Mouse (Mus musculus): Measurements from ENCODE around the gene Tbc1d2.
A peak's percentile ranks its signal among the peaks of the same experiment; 100 is the strongest.

The Tbc1d2 gene

GRCm38 (mm10) chr4:46675992-46676391 lies 26.0 kb upstream of the Tbc1d2 start:
- H3K4me3 ChIP-seq (replicated peaks; ENCODE audit: low read length): no peak overlapping the region
- peaks cover 21% of the 10 kb centered on the region for H3K27me3 ChIP-seq (ENCODE audit: insufficient read depth, low read length)
- no peak for TF ChIP-seq NANOG (IDR thresholded peaks at IDR 0.05; ENCODE audit: borderline replicate concordance, low read length)
- no peaks in the 10 kb centered on the region for H3K36me3 ChIP-seq (ENCODE audit: insufficient read depth, low read length)
- H3K4me1 ChIP-seq (replicated peaks; ENCODE audit: low read depth, low read length): peaks cover 19% of the 10 kb centered on the region
- H3K9me3 ChIP-seq (ENCODE audit: low read length): no peaks in the 10 kb centered on the region

- Histone ChIP-seq H3K4me3 (replicated peaks; ENCODE audit: low read length) (no peak overlapping the region), H3K9me3 (ENCODE audit: low read length) (no peaks in the 10 kb centered on the region), H3K4me1 (replicated peaks; ENCODE audit: low read depth, low read length) (peaks cover 19% of the 10 kb centered on the region), H3K27me3 (ENCODE audit: insufficient read depth, low read length) (peaks cover 21% of the 10 kb centered on the region), H3K36me3 (ENCODE audit: insufficient read depth, low read length) (no peaks in the 10 kb centered on the region)
- no peak for TF ChIP-seq CTCF (conservative IDR thresholded peaks at IDR 0.05; ENCODE audit: low read length)
- no peak for TF ChIP-seq POU5F1 (IDR thresholded peaks at IDR 0.05; ENCODE audit: borderline replicate concordance, low read length)
- TF ChIP-seq NANOG (IDR thresholded peaks at IDR 0.05; ENCODE audit: borderline replicate concordance, low read length): no peak
These were observed 25.3 kb upstream of the Tbc1d2 start for GRCm38 (mm10) chr4:46675272-46675785.

GRCm38 (mm10) chr4:46668620-46669019 lies 18.6 kb upstream of the Tbc1d2 start:
- H3K27me3 ChIP-seq (ENCODE audit: insufficient read depth, low read length): 0 out of 2 replicates have a peak, but pooled peaks cover under 1% of the 10 kb centered on the region
- H3K4me1 ChIP-seq (replicated peaks; ENCODE audit: low read depth, low read length): peaks cover 36% of the 10 kb centered on the region
- TF ChIP-seq CTCF (conservative IDR thresholded peaks at IDR 0.05; ENCODE audit: low read length) (no peak), NANOG (IDR thresholded peaks at IDR 0.05; ENCODE audit: borderline replicate concordance, low read length) (no peak), POU5F1 (IDR thresholded peaks at IDR 0.05; ENCODE audit: borderline replicate concordance, low read length) (no peak)
- peaks cover 36% of the 10 kb centered on the region for H3K9me3 ChIP-seq (ENCODE audit: low read length)
- H3K4me3 ChIP-seq (replicated peaks; ENCODE audit: low read length): no peak overlapping the region
- H3K36me3 ChIP-seq (ENCODE audit: insufficient read depth, low read length): no peaks in the 10 kb centered on the region

- Histone ChIP-seq H3K4me1 (replicated peaks; ENCODE audit: low read depth, low read length) (peaks cover 53% of the 10 kb centered on the region), H3K4me3 (replicated peaks; ENCODE audit: low read length) (no peak overlapping the region; the same call in 1 of the 2 replicates), H3K27me3 (ENCODE audit: insufficient read depth, low read length) (0 out of 2 replicates have a peak, but pooled peaks cover 3% of the 10 kb centered on the region), H3K36me3 (ENCODE audit: insufficient read depth, low read length) (no peaks in the 10 kb centered on the region), H3K9me3 (ENCODE audit: low read length) (peaks cover 36% of the 10 kb centered on the region)
- TF ChIP-seq POU5F1 (IDR thresholded peaks at IDR 0.05; ENCODE audit: borderline replicate concordance, low read length) (no peak), CTCF (conservative IDR thresholded peaks at IDR 0.05; ENCODE audit: low read length) (no peak), NANOG (IDR thresholded peaks at IDR 0.05; ENCODE audit: borderline replicate concordance, low read length) (no peak)
These were observed 16.4 kb upstream of the Tbc1d2 start for GRCm38 (mm10) chr4:46666420-46666819.

GRCm38 (mm10) chr4:46665371-46665774 lies 15.4 kb upstream of the Tbc1d2 start:
- Histone ChIP-seq H3K4me3 (replicated peaks; ENCODE audit: low read length) (peak overlapping the region; percentile 58), H3K4me1 (replicated peaks; ENCODE audit: low read depth, low read length) (peaks cover 56% of the 10 kb centered on the region)
- TF ChIP-seq NANOG (IDR thresholded peaks at IDR 0.05; ENCODE audit: borderline replicate concordance, low read length) (no peak), CTCF (conservative IDR thresholded peaks at IDR 0.05; ENCODE audit: low read length) (peak; percentile 47)

GRCm38 (mm10) chr4:46664123-46665009 lies 14.4 kb upstream of the Tbc1d2 start:
- no peaks in the 10 kb centered on the region for H3K36me3 ChIP-seq (ENCODE audit: insufficient read depth, low read length)
- peaks cover 62% of the 10 kb centered on the region for H3K4me1 ChIP-seq (replicated peaks; ENCODE audit: low read depth, low read length)
- H3K4me3 ChIP-seq (replicated peaks; ENCODE audit: low read length): peak overlapping the region; percentile 80
- peaks cover 33% of the 10 kb centered on the region for H3K9me3 ChIP-seq (ENCODE audit: low read length)
- H3K27me3 ChIP-seq (ENCODE audit: insufficient read depth, low read length): 0 out of 2 replicates have a peak, but pooled peaks cover 3% of the 10 kb centered on the region
- no peak for TF ChIP-seq POU5F1 (IDR thresholded peaks at IDR 0.05; ENCODE audit: borderline replicate concordance, low read length)

More at GRCm38 (mm10) chr4:46665371-46665774, 15.4 kb upstream of the Tbc1d2 start:
- Histone ChIP-seq H3K9me3 (ENCODE audit: low read length) (peaks cover 36% of the 10 kb centered on the region), H3K27me3 (ENCODE audit: insufficient read depth, low read length) (0 out of 2 replicates have a peak, but pooled peaks cover 3% of the 10 kb centered on the region), H3K36me3 (ENCODE audit: insufficient read depth, low read length) (no peaks in the 10 kb centered on the region)

- Histone ChIP-seq H3K4me3 (replicated peaks; ENCODE audit: low read length) (no peak overlapping the region), H3K36me3 (ENCODE audit: insufficient read depth, low read length) (no peaks in the 10 kb centered on the region), H3K4me1 (replicated peaks; ENCODE audit: low read depth, low read length) (peaks cover 55% of the 10 kb centered on the region), H3K9me3 (ENCODE audit: low read length) (peaks cover 3% of the 10 kb centered on the region), H3K27me3 (ENCODE audit: insufficient read depth, low read length) (0 out of 2 replicates have a peak, but pooled peaks cover 3% of the 10 kb centered on the region)
- TF ChIP-seq CTCF (conservative IDR thresholded peaks at IDR 0.05; ENCODE audit: low read length) (no peak), POU5F1 (IDR thresholded peaks at IDR 0.05; ENCODE audit: borderline replicate concordance, low read length) (no peak), NANOG (IDR thresholded peaks at IDR 0.05; ENCODE audit: borderline replicate concordance, low read length) (no peak)
These were observed 11.4 kb upstream of the Tbc1d2 start for GRCm38 (mm10) chr4:46661433-46661832.

GRCm38 (mm10) chr4:46658946-46659345 lies 8.9 kb upstream of the Tbc1d2 start:
- TF ChIP-seq POU5F1 (IDR thresholded peaks at IDR 0.05; ENCODE audit: borderline replicate concordance, low read length): no peak
- TF ChIP-seq CTCF (conservative IDR thresholded peaks at IDR 0.05; ENCODE audit: low read length): no peak
- TF ChIP-seq NANOG (IDR thresholded peaks at IDR 0.05; ENCODE audit: borderline replicate concordance, low read length): no peak

More at GRCm38 (mm10) chr4:46658946-46659345, 8.9 kb upstream of the Tbc1d2 start:
- H3K9me3 ChIP-seq (ENCODE audit: low read length): no peaks in the 10 kb centered on the region
- peaks cover 35% of the 10 kb centered on the region for H3K4me1 ChIP-seq (replicated peaks; ENCODE audit: low read depth, low read length)
- H3K36me3 ChIP-seq (ENCODE audit: insufficient read depth, low read length): no peaks in the 10 kb centered on the region
- 0 out of 2 replicates have a peak, but pooled peaks cover 3% of the 10 kb centered on the region for H3K27me3 ChIP-seq (ENCODE audit: insufficient read depth, low read length)
- H3K4me3 ChIP-seq (replicated peaks; ENCODE audit: low read length): no peak overlapping the region
